Mouse (Mus musculus) cerebellum, adult 2 months (tissue): ENCODE data around the gene Pms2.

ENCODE experiments used
- CTCF ChIP-seq: fragments of 200-500 bp; IDR thresholded peaks from 2 replicates; pipeline ENCODE4 v1.5.1; 2011; ENCODE audit warnings: low read depth, mild to moderate bottlenecking, control low read depth, low read length, moderate library complexity, borderline replicate concordance; ENCODE audit not compliant: insufficient read depth
- POLR2A ChIP-seq: fragments of 200-500 bp; IDR thresholded peaks from 2 replicates; pipeline ENCODE4 v1.6.1; 2011; ENCODE audit warnings: low read length, control low read depth, borderline replicate concordance; ENCODE audit not compliant: insufficient read depth

GRCm38 (mm10) chr5:143948361-143948760 lies 38.6 kb downstream of the Pms2 start:
- TF ChIP-seq CTCF, result no peak
- TF ChIP-seq POLR2A, result no peak
